Mouse (Mus musculus): ENCODE measurements around the gene Ccnd3.

GRCm38 (mm10) chr17:47518205-47518604 is 13.4 kb downstream of the Ccnd3 start:
- TF ChIP-seq CTCF (IDR thresholded peaks at IDR 0.05; ENCODE audit: insufficient read depth, low read length) (no peak), POLR2A (IDR thresholded peaks at IDR 0.05; ENCODE audit: borderline replicate concordance, extremely low read depth, low read depth, low read length) (no peak)
